Mouse (Mus musculus) forebrain, embryonic 11.5 days (tissue): ENCODE results near the gene Ccnf. TPM values are rescaled to one million over a fixed set of nuclear protein-coding genes. Genes with fewer than 3 reads are reported as not detected.

Experiments used
- ATAC-seq: fragments of 200-750 bp; cut with Nextera tagmentation; replicated peaks from 2 replicates; pipeline ENCODE4 v1.8.0; 2017; ENCODE audit warnings: moderate TSS enrichment; ENCODE audit not compliant: low FRiP score
- DNase-seq: peaks from one replicate; pipeline ENCODE4 v3.0.0-alpha.2; 2017; ENCODE audit warnings: low spot score
- H3K27ac ChIP-seq: fragments of 300-500 bp; sonication (generic); 2 replicates; pipeline ENCODE4 v1.5.1; 2014; ENCODE audit warnings: low read depth, low read length
- H3K27me3 ChIP-seq: fragments of 300-500 bp; sonication (generic); 2 replicates; pipeline ENCODE4 v1.6.1; 2014; ENCODE audit warnings: mild to moderate bottlenecking, low read length, mixed read lengths; ENCODE audit not compliant: control insufficient read depth, insufficient read depth
- H3K36me3 ChIP-seq: fragments of 300-500 bp; sonication (generic); 2 replicates; pipeline ENCODE4 v1.6.1; 2014; ENCODE audit warnings: mild to moderate bottlenecking, low read length, moderate library complexity, mixed read lengths; ENCODE audit not compliant: control insufficient read depth, insufficient read depth
- H3K4me1 ChIP-seq: fragments of 300-500 bp; sonication (generic); replicated peaks from 2 replicates; pipeline ENCODE4 v1.6.1; 2014; ENCODE audit warnings: low read length, mixed read lengths; ENCODE audit not compliant: control insufficient read depth, insufficient read depth
- H3K4me2 ChIP-seq: fragments of 300-500 bp; sonication (generic); 2 replicates; pipeline ENCODE4 v1.6.1; 2014; ENCODE audit warnings: low read depth, mild to moderate bottlenecking, low read length, moderate library complexity, mixed read lengths; ENCODE audit not compliant: severe bottlenecking
- H3K4me3 ChIP-seq: fragments of 300-500 bp; sonication (generic); 2 replicates; pipeline ENCODE4 v1.5.1; 2014; ENCODE audit warnings: low read depth, low read length
- H3K9ac ChIP-seq: fragments of 300-500 bp; sonication (generic); 2 replicates; pipeline ENCODE4 v1.6.1; 2014; ENCODE audit warnings: low read length
- H3K9me3 ChIP-seq: fragments of 300-500 bp; sonication (generic); 2 replicates; pipeline ENCODE4 v1.6.1; 2016; ENCODE audit warnings: low read length, mixed read lengths; ENCODE audit not compliant: control insufficient read depth
- WGBS: fragments of 180-500 bp; shearing (Covaris S2); extraction: QIAGEN DNeasy Blood & Tissue Kit; methylation state at CpG from one replicate; pipeline ENCODE4 v1.1.7; 2014; 5-methylcytosine and 5-hydroxymethylcytosine counted together
- polyA plus RNA-seq: library from polyadenylated mRNA; unstranded; fragments of >200 nt; fragmentation: Nextera tagmentation; extraction: Ambion mirVana; gene quantifications from 2 replicates; pipeline ENCODE4 v1.2.1, GENCODE M21; 2014

Ccnf gene
- polyA plus RNA-seq, 1 experiment from 2014 or later: 117 TPM

- peak within 1 kb of the TSS; percentile 80 for H3K9ac ChIP-seq
- H3K4me3 ChIP-seq: peak within 1 kb of the TSS; percentile 43
- H3K4me1 ChIP-seq: peaks cover 42% of the 10 kb centered on the region
- peak within 1 kb of the TSS; percentile 52; the same call in 1 of the 2 replicates for H3K27ac ChIP-seq
- ATAC-seq (peak; percentile 45), DNase-seq (peak; percentile 87)
- WGBS: under 1% methylated on average over 43 of the region's 43 CpGs
- no peaks in the 10 kb centered on the region for H3K9me3 ChIP-seq
- no peaks in the 10 kb centered on the region for H3K36me3 ChIP-seq
- H3K27me3 ChIP-seq: peaks cover 23% of the 10 kb centered on the region
- H3K4me2 ChIP-seq: peak within 1 kb of the TSS; percentile 90
Measured at GRCm38 (mm10) chr17:24209043-24209915, 42.0 kb downstream of the Ccnf start, which contains the start of gene Ntn3. Ntn3 (minus strand) TSS chr17:24209531.

- H3K4me2 ChIP-seq: peak overlapping the region; percentile 90
- H3K36me3 ChIP-seq: no peaks in the 10 kb centered on the region
- ATAC-seq: no peak
- DNase-seq: no peak
- no peaks in the 10 kb centered on the region for H3K9me3 ChIP-seq
- peaks cover 23% of the 10 kb centered on the region for H3K27me3 ChIP-seq
- peaks cover 42% of the 10 kb centered on the region for H3K4me1 ChIP-seq
- WGBS: 1% methylated on average over 29 of the region's 29 CpGs
- H3K4me3 ChIP-seq: peak overlapping the region; percentile 43
- H3K27ac ChIP-seq: peak overlapping the region; percentile 52; the same call in 1 of the 2 replicates
- H3K9ac ChIP-seq: peak overlapping the region; percentile 80
Measured at GRCm38 (mm10) chr17:24208641-24209042, 42.6 kb downstream of the Ccnf start.

DNA sequence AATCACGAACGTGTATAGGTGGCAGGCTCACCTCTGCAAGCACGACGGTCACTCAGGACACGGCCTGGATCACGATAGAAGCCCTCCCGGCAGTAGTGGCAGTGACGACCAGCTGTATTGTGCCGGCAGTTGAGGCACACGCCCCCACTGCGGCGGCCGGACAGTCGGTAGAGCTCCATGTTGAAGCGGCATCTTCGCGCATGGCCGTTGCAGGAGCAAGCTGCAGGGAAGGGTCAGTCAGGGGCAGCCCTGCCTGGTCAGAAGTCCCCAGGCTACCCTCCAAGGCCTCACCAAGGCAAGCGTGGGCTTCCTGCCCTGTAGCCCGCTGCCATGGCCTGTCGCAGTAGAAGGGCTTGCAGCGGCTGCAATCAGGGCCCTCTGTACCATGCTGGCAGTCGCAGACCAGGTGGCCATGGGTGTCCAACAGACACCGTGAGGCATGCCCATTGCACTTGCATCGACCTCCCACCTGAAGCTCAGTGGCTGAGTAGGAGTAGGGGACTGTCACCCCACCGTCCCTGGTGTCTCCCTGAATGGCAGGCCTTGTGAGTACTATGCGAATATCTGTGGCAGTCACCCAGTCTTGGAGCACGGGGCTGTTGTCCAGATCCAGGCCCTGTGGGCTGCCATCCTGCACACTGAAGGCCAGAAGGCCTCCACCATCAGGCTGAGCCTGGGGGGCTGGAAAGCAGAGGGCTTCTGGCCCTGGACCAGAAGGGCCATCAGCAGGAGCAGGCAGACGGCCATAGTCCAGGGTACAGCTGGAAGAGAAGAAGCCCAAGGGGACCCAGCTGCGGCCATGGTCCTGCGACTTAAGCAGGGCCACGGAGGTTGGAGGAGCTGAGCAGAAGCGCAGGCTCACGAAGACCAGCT is 43.3 kb downstream of the Ccnf start:
- Histone ChIP-seq H3K36me3 (no peaks in the 10 kb centered on the region), H3K27me3 (peaks cover 23% of the 10 kb centered on the region), H3K4me1 (peaks cover 42% of the 10 kb centered on the region), H3K27ac (no peak overlapping the region), H3K4me2 (peak overlapping the region; percentile 90), H3K9ac (peak overlapping the region; percentile 80), H3K4me3 (peak overlapping the region; percentile 43), H3K9me3 (no peaks in the 10 kb centered on the region)
- DNase-seq: no peak
- no peak for ATAC-seq
- WGBS: 53% methylated on average over 34 of the region's 34 CpGs

DNA sequence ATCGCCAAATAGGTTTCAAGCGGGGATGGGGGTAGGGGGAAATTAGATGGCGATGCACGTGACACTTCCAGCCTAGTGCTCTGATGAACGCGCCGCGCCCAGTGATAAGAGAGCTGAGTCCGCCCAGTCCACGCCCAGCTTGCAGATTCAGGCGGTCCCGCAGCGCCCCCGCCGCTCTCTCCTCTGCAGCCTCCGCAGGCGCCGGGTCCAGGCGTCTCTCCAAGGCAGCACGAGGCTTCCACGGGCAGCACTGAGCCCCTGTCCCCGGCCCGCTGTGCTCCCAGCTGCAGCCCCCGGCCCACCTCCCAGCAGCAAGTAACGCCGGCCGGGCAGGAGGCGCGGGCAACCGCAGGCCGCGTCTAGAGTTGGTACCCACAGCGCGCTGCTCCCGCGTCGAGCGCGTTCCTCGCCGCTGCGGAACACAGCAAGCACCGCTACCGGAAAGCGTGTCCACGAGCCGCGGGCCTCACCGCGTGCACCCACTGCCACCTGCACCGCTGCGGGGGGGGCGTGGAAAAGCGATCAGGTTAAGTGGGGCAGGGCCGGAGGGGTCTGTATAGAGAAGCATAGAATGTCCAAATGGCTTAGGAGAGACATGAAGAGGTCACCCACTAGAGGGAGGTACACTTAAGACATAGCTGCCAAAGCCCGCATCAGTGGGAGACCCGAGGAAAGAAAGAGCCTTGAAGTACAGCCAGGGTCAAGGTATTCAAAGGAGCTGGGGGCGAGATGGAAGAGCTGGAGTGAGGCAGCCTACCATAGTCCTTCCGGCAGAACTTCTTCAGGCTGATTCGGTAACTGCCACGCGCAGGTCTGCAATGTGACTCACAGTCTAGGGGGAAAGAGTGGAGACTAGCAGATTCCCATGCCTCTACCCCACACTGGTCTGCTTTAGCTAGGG is 44.6 kb downstream of the Ccnf start:
- peak; percentile 81 for DNase-seq
- peak overlapping the region; percentile 62 for H3K4me3 ChIP-seq
- H3K36me3 ChIP-seq: no peaks in the 10 kb centered on the region
- peak overlapping the region; percentile 95 for H3K4me2 ChIP-seq
- H3K4me1 ChIP-seq: peaks cover 39% of the 10 kb centered on the region
- peaks cover 23% of the 10 kb centered on the region for H3K27me3 ChIP-seq
- H3K9ac ChIP-seq: peak overlapping the region; percentile 70
- no peaks in the 10 kb centered on the region for H3K9me3 ChIP-seq
- WGBS: 6% methylated on average over 62 of the region's 62 CpGs
- H3K27ac ChIP-seq: no peak overlapping the region
- peak; percentile 11; the same call in 1 of the 2 replicates for ATAC-seq

DNA sequence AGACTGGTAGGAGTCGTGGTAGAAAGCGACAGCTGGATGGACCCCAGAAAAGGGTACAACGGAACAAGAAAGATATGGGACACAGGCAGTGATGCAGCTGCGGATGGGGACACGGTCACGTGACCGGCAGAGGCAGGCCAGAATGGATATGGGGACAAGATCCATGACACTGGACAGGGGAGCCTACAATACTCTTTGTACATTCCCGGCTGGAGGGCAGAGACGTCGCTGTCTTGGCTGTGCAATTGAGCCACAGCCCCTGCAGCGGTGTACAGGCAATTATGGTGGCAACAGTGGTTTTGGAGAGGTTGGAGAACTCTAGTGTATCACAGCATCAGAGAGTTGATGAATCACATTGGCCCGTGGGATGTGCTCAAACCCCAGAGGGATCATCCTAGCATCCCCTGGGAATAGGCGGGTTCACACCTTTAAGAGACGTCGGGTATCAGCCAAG is 45.3 kb downstream of the Ccnf start:
- Histone ChIP-seq H3K27me3 (peaks cover 23% of the 10 kb centered on the region), H3K36me3 (no peaks in the 10 kb centered on the region), H3K4me1 (peaks cover 33% of the 10 kb centered on the region), H3K27ac (no peak overlapping the region), H3K4me2 (peak overlapping the region; percentile 95), H3K9me3 (no peaks in the 10 kb centered on the region), H3K4me3 (peak overlapping the region; percentile 62), H3K9ac (peak overlapping the region; percentile 70)
- 8% methylated on average over 15 of the region's 15 CpGs for WGBS
- ATAC-seq: peak; percentile 39
- DNase-seq: no peak

DNA sequence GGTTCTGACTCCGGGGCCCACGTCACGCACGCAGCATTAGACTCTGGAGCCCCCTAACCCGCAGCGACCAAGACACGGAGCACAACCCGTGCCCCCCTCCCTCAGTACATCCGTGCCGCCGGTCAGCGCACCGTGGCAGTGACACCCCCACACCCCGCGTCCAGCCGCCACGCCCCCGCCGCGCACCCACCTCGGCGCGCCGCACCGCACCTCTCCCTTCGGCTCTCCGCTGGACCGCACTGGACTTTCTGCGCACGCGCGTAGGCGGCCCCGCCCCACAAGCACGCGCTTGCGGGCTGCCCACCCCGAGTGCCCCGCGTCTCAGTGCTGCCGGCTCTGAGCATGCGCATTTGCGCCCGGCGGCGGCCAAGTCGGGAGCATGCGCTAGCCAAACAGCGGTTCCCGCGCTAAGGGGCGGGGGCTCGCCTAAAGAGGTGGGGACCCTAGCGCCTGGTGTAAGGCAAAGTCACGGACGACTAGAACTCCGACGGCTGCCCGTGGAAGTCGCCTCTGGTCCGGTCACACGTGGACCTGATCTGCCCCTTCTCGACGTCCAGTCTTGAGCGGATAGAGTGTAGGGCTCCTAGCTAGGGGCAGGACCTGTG is 45.9 kb downstream of the Ccnf start, which contains the start of gene Tbc1d24:
Gene Tbc1d24 (minus strand): TSS at position 279 of the 605 bp plus-strand sequence.
- Histone ChIP-seq H3K4me2 (peak within 1 kb of the TSS; percentile 95), H3K9me3 (no peaks in the 10 kb centered on the region), H3K4me3 (peak within 1 kb of the TSS; percentile 62), H3K36me3 (no peaks in the 10 kb centered on the region), H3K27me3 (peaks cover 23% of the 10 kb centered on the region), H3K27ac (no peak within 1 kb of the TSS), H3K4me1 (peaks cover 33% of the 10 kb centered on the region), H3K9ac (peak within 1 kb of the TSS; percentile 70)
- peak; percentile 80 for ATAC-seq
- WGBS: under 1% methylated on average over 65 of the region's 65 CpGs
- DNase-seq: peak; percentile 98

GRCm38 (mm10) chr17:24204846-24205245 is 46.4 kb downstream of the Ccnf start:
- Histone ChIP-seq H3K4me3 (peak overlapping the region; percentile 62), H3K27me3 (peaks cover 22% of the 10 kb centered on the region), H3K9me3 (no peaks in the 10 kb centered on the region), H3K4me1 (peaks cover 33% of the 10 kb centered on the region), H3K4me2 (peak overlapping the region; percentile 95), H3K27ac (no peak overlapping the region), H3K36me3 (no peaks in the 10 kb centered on the region), H3K9ac (peak overlapping the region; percentile 70)
- DNase-seq (no peak), ATAC-seq (no peak)
- 13% methylated on average over 7 of the region's 7 CpGs for WGBS
